Mouse (Mus musculus) testis, postnatal 10 days (tissue): Measurements from ENCODE around the gene Trib3.
"Not testable (repeated sequence)": the region's sequence is repeated elsewhere in the genome, so short reads cannot be mapped to it uniquely, and the experiment has no call there.

Source experiments
- DNase-seq: peaks from one replicate; pipeline ENCODE4 v3.0.0; 2021; ENCODE audit warnings: low spot score

Trib3 gene

DNA sequence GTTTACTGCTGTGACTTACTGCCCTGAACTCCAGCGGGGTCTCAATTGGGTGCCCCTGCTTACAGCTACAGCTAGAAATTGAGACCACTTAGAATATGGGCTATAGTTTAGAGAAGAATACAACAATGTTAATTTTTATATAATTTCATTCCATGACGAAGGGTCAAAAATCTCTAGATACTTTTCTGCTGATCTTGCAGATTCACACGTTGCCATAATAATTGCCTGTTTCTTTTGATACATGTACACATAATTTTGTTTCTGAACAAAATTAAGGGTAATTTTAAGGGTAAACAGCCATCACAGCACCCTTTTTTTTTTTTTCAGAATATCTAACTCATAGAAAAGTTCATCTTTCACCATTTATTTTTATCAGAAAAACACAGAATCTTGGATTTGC, 36.6 kb downstream of the Trib3 start:
- DNase-seq: no peak

DNA sequence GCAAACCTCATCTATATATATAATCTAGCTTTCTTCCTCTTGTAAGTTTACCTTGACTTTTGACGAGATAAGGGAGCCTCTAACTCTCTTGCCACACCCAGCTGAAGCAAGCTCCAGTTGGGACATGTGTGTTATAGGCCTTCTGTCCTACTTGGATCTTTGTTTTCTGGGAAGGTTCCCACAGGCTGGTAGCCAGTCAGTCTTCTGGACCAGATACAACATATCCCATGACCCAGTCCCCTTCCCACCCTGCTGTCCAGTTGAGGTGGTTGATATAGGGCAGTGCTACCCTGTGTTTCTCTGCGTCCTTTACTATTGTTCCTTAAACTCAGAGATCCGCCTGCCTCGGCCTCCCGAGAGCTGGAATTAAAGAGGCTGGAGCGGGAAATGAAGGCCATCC, 38.4 kb downstream of the Trib3 start:
- no peak for DNase-seq

DNA sequence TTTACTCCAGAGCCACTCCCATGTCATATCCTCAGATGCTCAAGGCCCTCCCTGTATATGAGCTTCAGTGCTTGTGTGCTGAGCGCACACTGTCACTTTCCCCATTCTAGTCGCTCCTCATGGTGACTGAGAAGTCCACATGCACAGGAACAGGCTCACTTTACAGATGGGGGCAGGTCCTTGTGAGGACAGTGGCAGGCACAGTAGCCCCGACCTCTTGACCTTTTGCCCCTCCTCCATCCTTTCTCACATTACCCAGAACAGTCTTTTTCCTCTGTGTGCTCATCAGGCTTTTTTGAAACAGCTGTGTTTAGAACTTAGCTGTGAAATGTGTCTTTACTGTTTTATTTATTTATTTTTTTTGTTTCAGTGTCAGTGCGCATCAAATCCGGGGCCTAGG, 40.1 kb downstream of the Trib3 start:
- no peak for DNase-seq

DNA sequence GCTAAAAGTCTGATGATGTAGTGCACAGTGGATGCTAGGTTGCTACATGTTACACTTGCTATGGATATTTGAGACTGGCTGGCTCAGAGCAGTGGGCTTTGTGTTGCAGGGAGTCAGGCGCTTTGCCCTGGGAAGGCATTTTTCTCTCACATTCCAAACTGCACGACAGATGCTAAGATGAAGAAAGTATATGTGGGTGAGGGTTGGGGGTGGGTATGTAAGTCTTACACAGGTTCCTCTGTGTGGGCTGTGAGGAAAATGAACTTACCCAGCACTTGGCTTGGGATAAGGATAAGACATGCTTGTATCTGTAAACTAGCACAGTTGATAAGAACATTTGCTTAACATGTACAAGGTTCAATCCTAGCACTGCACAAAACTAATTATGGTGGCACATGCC, 41.0 kb downstream of the Trib3 start:
- DNase-seq: no peak

DNA sequence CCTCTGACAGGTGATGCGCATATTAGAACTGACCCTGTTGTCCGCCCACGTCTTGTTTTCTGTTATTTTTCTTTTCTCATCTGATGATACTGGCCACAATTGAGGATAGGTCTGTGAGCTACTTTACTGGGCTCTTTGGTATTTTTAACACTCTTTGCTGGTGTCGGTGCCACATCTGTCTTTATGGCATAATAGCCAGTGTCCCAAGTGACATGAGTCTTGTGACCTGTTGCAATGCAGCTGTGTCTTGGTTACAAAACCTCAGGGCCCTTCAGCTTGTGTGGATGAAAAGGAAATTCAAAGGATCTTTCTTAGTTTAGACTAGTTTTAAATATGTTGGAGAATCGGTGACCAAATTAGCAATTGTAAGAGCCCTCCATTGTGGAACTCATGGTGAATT, 49.3 kb downstream of the Trib3 start:
- no peak for DNase-seq

DNA sequence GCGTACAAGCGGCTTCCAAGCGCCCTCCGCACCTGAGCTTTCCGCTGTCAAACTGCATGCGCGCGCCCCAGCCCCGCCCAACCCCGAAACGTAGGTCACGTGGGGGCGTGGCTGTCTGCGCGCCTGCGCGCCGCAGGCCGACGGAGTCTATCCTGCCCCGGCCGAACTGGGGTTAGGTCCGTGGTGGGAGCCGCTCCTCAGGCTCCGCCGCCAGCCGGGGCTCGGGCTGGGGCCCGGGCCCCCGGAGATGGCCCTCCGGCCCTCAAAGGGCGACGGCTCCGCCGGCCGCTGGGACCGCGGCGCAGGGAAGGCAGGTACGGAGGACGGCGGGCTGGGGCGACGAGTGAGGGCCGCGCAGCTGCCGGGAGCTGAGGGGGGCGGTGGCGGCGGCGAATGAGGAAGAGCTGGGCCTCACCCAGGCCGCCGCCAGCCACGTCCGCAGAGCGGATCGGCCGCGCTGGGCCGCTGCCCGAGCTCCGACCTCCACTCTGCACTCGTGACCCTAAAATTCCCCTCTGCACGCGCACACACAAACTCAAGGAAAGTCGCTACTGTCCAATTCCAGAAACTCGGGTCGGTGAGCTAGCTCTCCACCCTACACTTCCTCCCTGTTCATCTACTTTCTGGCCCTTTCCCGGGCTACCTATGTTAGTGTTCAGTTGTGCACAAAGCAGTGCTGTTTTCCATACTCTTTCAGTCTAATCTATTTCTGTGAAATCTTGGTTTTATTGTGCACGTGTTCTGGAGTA, 49.9 kb downstream of the Trib3 start, which contains the start of gene Tbc1d20:
Gene Tbc1d20 (plus strand): TSS at position 102 of the 749 bp plus-strand sequence.
- DNase-seq: peak; percentile 92

DNA sequence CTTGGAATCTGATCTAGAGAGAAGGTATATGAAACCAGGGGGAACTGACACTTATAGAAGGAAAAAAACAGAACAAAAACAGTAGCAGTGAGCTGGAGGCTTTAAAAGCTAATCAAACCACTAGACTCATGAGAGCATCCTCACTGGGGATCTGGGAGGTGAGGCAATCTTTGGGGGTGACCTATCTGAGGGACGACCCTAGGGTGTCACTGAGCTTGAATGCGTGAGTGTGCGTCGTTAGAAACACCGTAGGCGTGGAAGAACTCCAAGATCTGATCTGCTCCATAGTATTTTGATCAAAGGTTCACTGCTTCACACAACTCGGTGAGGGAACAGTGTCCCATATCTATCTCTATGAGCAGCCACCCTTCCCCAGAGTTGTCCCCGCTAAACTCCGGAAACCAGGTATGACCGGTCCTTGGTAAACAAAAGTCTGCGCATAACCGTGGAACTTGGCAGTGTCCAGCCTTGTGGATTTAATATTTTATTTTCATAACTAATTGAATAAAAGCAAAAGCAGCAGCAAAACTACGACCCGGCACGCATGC, 50.6 kb downstream of the Trib3 start:
- DNase-seq: no peak

DNA sequence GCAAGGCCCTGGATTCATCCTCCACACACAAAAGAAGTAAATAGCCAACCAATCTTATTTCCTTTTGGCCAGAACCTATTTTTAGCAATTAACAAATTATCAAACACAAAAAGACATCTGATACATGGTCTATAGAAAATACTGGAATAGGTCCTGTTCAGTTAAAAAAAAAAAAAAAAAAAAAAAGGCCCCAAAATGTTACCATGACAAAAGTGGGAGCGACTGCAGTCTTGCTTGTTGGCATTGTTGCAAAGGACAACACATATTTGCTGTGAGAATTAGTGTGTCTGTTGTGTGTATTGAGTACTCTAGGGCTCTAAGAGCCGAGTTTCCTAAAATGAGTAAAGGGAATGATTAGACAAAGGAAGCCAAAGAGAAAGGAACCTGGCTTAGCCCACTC, 51.4 kb downstream of the Trib3 start:
- no peak for DNase-seq

DNA sequence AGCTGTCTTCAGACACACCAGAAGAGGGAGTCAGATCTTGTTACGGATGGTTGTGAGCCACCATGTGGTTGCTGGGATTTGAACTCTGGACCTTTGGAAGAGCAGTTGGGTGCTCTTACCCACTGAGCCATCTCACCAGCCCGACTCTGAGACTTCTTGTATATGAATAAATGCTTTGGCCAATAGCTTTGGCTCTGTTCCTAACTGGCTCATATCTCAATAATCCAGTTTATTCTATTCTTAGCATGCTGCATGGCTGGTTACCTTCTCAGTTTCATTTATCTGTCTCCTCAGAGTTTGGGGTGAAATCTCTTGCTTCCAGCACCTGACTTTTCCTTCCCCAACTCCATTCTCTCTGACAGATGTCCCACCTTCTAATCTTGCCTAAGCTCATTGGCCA, 54.2 kb downstream of the Trib3 start:
- not testable (repeated sequence) for DNase-seq

DNA sequence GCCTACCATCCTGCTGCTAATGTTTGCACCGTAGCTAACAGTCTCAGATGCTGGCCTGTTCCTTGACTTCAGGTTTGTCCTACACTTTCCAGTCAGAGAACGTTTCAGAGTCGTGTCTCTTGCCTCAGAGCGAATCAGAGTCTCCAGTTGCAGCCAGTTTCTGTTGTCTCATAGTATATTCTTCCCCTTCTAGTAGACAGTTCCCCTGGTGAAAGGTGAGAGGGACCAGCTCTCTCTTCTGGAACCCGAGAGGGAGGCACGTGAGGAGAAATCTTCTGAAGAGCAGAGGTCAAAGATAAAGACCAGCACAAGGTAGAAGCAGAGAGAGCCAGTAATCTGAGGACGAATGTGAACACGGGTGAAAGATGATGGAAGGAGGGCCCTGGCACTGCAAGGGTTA, 55.8 kb downstream of the Trib3 start:
- no peak for DNase-seq

DNA sequence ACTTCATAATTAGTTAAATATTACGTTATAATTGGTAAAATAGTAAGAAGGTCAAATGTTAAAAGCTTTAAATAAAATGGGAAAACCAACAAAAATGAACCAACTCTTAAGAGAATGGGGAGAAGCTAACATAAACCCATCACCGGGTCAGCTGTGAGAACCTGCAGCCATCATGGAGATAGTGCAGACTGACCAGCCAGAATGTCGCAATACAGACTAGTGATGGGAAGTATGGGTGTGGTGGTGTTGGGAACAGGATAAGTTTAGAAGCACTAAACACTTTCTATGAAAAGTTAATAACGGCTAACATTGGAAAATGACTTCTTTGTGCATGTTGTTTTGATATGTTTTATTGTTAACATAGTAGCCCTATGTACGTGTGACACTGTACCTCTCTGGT, 56.3 kb downstream of the Trib3 start:
- DNase-seq: no peak
